Mouse (Mus musculus): Measurements from ENCODE around the gene Slc4a3. TPM values are rescaled to one million over a fixed set of nuclear protein-coding genes. Genes with fewer than 3 reads are reported as not detected.
A peak's percentile ranks its signal among the peaks of the same experiment; 100 is the strongest.

Slc4a3 gene
- total RNA-seq, 2 experiments from 2014 or later: 172 to 178 TPM

- intact Hi-C loops (cut with DNase I): no loop called here
- no peak for DNase-seq
Observed at GRCm38 (mm10) chr1:75518427-75518826, 27.6 kb upstream of the Slc4a3 start.

- intact Hi-C loops (cut with DNase I): no loop called here
- DNase-seq: no peak
Observed at GRCm38 (mm10) chr1:75519576-75519975, 26.5 kb upstream of the Slc4a3 start.

GRCm38 (mm10) chr1:75521321-75522031, 24.6 kb upstream of the Slc4a3 start, which contains the start of gene Stk11ip:
Gene Stk11ip, plus strand, starts transcription at chr1:75521529.
- intact Hi-C loops (cut with DNase I): loop anchor here (2.0 kb wide), 1 partner anchor 15 kb away; the partner anchor contains the start of genes Inha and Obsl1
- peak; percentile 90 to 95 for DNase-seq

- no peak for DNase-seq
- intact Hi-C loops (cut with DNase I): no loop called here
Observed at GRCm38 (mm10) chr1:75524679-75525078, 21.4 kb upstream of the Slc4a3 start.

GRCm38 (mm10) chr1:75530546-75530945, 15.5 kb upstream of the Slc4a3 start:
- DNase-seq: no peak
- intact Hi-C loops (cut with DNase I): no loop called here

- intact Hi-C loops (cut with DNase I): no loop called here
- DNase-seq: no peak
Observed at GRCm38 (mm10) chr1:75532280-75533172, 13.5 kb upstream of the Slc4a3 start.

- intact Hi-C loops (cut with DNase I): no loop called here
- no peak for DNase-seq
Observed at GRCm38 (mm10) chr1:75533325-75534252, 12.5 kb upstream of the Slc4a3 start.

GRCm38 (mm10) chr1:75537587-75537986, 8.5 kb upstream of the Slc4a3 start:
- no peak for DNase-seq
- intact Hi-C loops (cut with DNase I): no loop called here

GRCm38 (mm10) chr1:75538597-75539190, 7.4 kb upstream of the Slc4a3 start:
- no peak for DNase-seq
- intact Hi-C loops (cut with DNase I): no loop called here

- DNase-seq: no peak
- intact Hi-C loops (cut with DNase I): no loop called here
Observed at GRCm38 (mm10) chr1:75541496-75541895, 4.6 kb upstream of the Slc4a3 start.

GRCm38 (mm10) chr1:75544351-75544750, 1.7 kb upstream of the Slc4a3 start:
- no peak for DNase-seq
- intact Hi-C loops (cut with DNase I): no loop called here

GRCm38 (mm10) chr1:75547351-75547750, 1.3 kb downstream of the Slc4a3 start:
- DNase-seq: no peak
- intact Hi-C loops (cut with DNase I): no loop called here

GRCm38 (mm10) chr1:75548083-75548482, 2.0 kb downstream of the Slc4a3 start:
- no peak for DNase-seq
- intact Hi-C loops (cut with DNase I): no loop called here

GRCm38 (mm10) chr1:75548871-75549270, 2.8 kb downstream of the Slc4a3 start:
- intact Hi-C loops (cut with DNase I): no loop called here
- DNase-seq: no peak

- intact Hi-C loops (cut with DNase I): no loop called here
- peak; percentile 67 to 78 for DNase-seq
Observed at GRCm38 (mm10) chr1:75549289-75550279, 3.5 kb downstream of the Slc4a3 start.

- intact Hi-C loops (cut with DNase I): no loop called here
Observed at GRCm38 (mm10) chr1:75550586-75550985, 4.5 kb downstream of the Slc4a3 start.

GRCm38 (mm10) chr1:75555680-75556079, 9.6 kb downstream of the Slc4a3 start:
- intact Hi-C loops (cut with DNase I): loop anchor here (5.0 kb wide), 2 partner anchors 42 to 58 kb away; no protein-coding TSS in a partner anchor

More at GRCm38 (mm10) chr1:75550586-75550985, 4.5 kb downstream of the Slc4a3 start:
- no peak for DNase-seq

GRCm38 (mm10) chr1:75556143-75556781, 10.2 kb downstream of the Slc4a3 start:
- DNase-seq: no peak
- intact Hi-C loops (cut with DNase I): loop anchor here (5.0 kb wide), 2 partner anchors 41 to 59 kb away; no protein-coding TSS in a partner anchor

More at GRCm38 (mm10) chr1:75555680-75556079, 9.6 kb downstream of the Slc4a3 start:
- DNase-seq: no peak
